Mouse (Mus musculus) adrenal gland, adult 8-10 months (tissue): Measurements from ENCODE around the gene Rgcc. TPM values are rescaled to one million over a fixed set of nuclear protein-coding genes. Genes with fewer than 3 reads are reported as not detected.

Source experiments
- DNase-seq: peaks from one replicate; pipeline ENCODE4 v3.0.0; 2022
- total RNA-seq, 4 experiments: library from RNA; stranded (reverse); gene quantifications; 2 replicates each; pipeline ENCODE4 v1.2.4; 2022

Gene Rgcc
- total RNA-seq, 4 experiments from 2014 or later: 88.1 to 240 (median 162) TPM

DNA sequence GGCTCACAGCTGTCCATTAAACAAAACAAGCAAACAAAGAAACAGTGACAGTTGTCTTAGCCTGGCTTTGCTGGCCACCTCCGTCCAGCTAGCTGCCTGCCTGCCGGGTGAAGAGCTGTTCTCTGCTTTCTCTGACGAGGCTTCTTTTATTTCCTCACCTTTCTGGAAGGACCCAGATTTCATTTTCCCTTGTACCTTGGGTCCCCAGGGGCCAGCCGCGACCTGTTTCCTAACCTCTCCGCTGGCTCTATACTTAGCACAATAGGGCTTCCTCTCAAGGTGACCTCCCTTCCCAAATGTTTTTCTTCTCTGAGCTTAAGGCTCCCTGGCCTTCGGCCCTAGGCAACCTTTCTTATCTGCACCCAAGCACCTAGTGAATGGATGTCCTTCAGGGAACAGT is 23.5 kb downstream of the Rgcc start:
- no peak for DNase-seq

DNA sequence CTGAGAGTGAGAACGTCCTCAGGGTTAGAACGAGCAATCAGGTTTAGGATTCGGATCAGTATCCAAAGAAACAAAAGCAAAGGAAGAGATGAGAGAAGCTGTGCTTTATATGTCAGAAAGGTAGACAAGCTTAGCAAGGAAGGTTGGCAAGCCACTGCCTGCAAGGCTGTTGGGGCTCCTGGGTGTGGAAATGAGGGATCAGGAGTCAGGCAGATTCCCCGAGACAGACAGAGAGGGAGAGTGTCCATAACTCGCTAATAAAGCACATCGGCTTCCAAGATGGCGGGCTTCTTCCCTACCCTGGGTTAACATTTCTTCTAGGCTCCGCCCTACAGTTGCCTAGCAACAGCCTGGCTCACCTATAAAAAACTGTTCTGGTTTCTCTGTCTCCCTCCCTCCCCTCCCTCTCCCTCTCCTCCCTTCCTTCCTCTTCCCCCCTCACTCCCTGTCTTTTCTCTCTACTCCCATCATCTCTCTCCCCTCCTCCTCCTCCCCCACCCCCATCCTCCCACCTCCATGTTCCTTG is 25.5 kb downstream of the Rgcc start:
- DNase-seq: no peak

DNA sequence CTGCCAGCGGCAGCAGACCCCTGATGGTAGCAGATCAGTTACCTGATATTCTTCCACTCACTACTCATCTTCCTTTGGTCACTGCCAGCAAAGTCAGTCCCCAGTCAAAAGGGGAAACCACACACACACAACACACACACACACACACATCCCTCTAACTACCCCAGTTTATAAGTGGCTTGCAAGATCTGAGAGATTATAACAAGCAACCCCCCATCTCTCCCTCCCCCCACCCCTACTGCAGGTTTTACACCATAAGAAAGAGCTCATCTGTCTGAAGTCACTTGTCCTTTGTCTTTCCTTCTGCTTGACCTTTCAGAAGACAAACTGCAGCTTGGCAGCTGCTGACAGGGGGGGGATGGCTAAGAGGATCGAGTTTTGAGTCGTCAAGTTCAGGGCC is 26.0 kb downstream of the Rgcc start:
- DNase-seq: no peak

DNA sequence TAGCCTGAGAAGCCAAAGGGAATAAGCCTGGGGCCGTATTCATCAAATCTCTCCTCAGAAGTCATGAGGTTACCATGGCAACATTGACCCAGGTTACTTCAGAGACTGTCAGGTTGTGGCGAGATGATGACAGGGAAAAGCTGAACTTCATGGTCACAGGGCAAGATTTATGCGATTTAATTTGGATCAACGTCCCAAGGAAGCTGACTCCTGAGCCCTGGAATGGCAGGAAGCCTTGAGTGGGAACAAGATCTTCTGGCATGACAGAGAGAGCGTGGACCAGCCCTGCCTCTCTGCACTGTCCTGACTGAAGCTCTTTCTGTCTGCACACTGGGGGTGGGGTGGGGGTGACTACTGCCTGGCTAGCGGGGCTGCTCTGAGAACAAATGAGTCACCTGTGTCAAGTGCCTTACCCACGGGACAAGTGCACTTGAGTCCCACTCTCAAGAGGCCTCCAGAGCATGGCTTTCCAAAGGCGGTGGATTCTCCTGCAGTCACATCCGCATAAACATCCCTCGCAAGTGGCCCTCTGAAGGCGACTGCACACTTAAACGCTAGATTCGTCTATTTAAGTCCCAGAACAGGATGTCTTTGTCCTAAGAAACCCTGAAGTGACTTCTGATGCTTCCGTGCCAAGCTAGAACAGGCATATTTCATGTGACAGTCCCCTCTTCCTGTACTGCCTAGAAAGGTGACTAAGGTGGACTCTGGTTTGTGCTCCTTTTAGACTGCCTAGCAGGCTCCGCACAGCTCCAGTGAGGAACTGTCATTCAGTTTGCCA is 27.6 kb downstream of the Rgcc start:
- peak; percentile 67 for DNase-seq

DNA sequence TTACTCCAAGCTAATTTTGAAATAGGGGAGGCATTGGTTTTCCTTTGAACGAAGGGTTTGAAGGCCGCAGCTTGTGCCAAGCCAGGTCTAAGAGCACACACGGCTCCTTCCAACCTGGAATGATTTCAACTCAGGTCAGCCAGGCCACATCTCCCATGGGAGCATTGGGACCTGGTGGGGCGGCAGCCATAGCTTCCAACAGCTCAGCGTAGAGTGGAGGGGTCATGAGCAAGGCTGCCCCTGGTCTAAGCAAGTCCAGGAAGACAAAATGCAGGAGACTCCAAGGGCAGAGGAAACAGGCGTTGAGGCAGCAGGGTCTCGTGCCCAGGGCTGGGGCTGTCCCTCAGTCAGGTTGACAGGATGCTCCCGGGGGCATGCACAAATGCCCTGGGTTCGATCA is 28.5 kb downstream of the Rgcc start:
- peak; percentile 40 for DNase-seq

DNA sequence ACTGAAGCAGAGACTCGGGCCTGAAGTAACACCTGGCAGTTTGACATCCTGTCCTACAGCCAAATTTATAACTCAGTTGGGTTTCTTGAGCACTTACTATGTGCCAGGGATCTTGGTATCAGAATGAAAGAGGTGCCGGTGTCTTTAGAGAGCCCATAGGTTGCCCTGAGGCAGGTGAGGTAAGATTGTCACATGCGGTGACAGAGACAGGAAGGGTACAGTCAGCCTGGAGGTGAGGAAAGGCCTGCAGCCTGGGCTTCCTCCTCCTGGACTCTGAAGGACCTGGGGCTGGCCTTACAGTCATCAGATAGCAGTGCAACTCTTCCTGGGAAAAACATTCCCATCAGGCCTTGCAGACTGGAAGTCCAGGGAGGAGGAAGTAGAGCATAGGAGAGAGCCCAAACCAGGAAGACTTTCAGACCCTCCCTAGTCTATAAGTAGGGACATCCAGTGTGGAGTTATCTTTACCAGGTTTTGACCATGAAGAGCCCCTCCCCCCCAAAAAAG is 29.2 kb downstream of the Rgcc start:
- DNase-seq: no peak

DNA sequence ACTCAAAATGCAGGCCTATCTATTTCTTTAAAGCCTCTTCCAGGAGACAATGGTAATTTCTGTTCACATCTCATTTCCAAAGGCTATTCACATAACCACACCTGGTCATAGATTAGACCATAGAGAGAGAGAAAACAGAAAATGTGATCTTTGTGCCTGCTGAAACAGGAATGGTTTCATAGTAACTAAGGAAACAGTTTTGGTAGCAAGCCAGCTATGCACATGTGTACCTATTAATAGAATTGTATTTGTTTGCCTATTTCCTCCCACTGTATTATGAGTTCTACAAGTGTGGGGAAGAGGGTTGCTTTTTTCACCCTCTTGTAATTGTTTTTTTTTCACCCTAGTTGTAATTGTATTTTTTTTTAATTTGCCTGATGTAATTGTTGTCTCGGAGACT is 31.9 kb downstream of the Rgcc start:
- no peak for DNase-seq

DNA sequence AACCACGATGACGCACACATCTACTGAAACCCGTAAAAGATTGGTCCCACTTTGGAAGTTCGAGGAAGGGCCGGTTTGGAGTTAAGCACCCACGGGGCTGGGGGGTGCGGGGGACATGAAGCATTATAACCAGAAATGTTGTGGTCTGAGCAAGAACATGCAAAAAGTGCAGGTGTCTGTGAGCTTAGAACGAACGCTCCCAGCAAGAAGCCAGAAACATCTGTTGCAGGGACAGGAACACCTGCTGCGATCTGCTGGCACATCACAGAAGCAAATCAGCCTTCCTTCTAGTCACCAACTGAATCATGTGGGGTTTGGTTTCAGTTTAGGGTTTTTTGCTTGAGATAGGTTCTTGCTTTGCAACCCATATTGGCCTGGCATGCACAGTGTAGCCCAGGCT is 33.6 kb downstream of the Rgcc start:
- no peak for DNase-seq

DNA sequence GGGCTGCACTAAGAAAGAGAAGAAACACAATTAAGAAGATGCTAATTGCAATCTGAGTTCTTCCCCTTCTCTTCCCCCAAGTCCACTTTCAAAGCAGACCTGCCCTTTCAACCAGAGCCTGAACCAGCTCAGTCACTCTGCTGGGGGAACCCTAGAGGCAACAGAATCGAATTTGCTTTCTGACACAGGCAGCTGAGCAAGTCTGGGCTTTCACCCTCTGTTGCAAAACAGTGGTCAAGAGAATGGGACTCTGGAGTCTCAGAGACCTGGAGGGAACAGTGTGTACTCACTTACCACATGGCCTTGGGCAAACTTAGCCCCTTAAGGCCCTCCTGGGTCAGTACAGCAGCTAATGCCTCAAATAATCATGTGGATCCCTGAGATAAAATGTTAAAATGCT is 34.1 kb downstream of the Rgcc start:
- DNase-seq: no peak

DNA sequence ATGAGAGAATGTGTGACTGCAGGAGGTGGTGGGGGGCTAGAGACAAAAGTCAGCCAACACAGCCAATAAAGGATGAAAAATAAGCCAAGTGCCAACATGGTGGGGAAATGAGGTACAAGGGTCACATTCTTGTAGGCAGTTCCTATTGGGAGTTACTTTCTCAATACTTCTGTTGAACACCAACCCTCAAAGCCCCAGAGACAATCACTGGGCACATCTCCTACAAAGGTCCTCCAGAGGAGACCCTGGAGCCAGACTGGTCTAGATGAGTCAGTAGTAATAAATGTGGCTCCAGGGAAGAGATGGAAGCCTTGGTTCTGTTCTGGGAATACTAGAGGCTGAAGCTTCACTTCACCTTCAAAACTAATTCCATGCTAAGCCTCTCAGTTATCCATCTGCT is 35.0 kb downstream of the Rgcc start:
- DNase-seq: no peak

DNA sequence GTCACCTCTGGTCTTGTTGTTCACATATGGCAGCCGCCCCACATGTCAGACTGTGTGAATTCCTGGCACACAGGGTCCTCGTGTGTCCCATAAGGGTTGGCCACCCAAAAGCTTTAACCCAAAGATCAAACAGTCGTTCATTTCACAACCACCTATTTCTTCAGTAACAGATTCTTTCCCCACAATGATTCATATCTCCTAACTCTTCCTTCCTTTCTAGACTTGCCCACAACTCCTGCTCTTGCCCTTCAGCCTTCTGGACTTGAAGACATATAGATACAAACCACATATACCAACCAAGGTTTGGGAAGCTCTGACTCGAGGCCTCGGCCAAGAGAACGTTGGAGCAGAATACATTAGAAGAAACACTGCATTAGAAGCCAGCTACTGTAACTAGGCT is 35.7 kb downstream of the Rgcc start:
- no peak for DNase-seq

DNA sequence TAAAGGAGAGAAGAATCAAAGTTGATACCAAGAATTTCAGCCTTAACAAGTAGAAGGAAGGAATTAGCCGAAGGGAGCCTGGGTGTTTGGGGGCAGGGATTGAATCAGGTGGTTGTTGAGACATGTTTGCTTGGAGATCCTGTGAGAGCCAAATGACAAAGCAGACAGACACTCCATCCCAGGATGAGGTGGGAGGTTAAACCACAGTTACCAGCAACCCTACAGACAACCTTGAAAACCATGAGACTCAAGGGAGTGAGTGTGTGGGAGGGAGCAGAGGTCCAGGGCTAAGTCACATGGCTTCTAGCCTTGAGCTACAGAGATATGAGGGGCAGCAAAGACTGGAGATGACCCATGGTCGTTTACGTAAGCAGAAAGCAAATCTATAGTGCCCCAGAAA is 38.1 kb downstream of the Rgcc start:
- DNase-seq: no peak

DNA sequence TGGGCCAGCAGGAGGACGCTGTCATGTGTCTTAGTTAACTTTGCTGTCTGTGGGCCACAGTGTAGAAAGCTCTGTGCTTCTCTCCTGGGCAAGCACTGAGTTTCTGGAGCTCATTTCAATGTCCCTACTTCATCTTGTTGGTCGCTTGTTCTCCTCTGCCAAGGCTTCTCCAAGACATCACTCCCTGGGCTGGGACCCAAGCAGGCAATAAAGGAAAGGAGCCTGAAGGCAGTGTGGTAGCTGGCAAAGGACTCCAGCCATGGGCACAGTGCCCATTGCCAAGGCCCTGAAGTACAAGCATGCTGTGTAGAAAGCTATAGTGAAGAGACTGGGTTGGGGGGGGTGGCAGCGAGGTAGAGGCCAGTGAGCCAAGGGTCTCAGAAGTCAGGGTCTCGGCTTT is 38.8 kb downstream of the Rgcc start:
- DNase-seq: peak; percentile 53

DNA sequence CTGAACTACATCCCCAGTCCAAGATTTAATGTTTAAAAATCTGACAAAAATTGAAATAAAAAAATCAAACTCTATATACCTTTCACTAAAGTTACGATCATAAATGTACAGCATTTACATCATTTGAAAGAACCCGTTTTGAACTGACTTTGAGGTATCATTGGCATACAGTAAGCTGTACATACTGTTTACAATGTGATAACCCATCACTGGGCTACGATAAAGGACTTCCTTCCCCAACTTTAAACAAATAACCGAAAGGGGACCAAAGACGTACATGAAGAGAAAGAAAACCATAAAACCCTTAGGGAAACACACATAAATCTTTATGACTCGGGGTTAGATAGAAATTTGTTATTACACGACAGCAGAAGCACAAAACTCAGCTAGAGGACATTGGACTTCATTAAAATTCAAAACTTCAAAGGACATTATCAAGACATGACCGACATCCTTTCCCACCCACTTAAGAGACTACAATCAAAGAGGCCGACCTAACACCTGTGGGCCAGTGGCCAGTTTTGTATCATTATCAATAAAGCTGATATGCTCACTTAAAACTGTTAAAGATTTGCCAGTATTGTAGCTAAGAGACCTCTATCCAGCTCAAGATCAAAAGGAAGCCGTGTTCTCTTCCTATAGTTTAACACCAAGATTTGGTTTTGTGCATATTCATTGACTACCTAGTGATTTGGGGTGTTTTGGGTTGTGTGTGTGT is 42.2 kb downstream of the Rgcc start:
- no peak for DNase-seq

DNA sequence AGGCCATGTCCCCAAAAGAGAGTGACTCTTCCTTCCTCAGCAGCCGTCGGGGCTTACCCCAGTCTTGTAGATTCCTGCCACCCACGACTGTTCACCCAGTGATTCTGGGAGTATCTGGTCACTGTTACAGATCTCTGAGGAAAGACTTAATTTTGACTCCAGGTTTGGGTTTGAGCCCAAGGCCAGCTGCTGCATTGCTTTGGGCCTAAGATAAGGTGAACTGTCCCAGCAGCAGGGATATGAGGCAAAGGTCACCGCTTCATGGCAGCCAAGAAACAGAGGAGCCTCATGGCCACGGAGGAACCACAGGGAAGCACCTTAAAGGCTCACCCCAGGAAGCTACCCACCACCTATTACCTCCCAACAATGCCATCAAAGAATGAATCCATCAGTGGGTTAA is 44.8 kb downstream of the Rgcc start:
- DNase-seq: peak; percentile 42

DNA sequence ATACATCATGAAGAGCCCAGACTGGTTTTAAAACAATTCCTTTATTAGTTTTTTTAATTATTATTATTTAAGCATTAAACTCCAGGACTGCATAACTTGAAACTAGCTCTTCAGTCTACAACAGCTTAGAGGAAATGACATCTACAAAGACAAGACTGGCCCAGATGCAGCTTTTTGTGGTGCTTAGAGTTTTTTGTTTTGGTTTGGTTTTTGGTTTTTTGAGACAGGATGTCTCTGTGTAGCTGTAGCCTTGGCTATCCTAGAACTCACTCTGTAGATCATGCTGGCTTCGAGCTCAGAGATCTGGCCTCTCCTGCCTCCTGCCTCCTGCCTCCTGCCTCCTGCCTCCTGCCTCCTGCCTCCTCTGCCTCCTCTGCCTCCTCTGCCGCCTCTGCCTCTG is 45.7 kb downstream of the Rgcc start:
- DNase-seq: no peak

DNA sequence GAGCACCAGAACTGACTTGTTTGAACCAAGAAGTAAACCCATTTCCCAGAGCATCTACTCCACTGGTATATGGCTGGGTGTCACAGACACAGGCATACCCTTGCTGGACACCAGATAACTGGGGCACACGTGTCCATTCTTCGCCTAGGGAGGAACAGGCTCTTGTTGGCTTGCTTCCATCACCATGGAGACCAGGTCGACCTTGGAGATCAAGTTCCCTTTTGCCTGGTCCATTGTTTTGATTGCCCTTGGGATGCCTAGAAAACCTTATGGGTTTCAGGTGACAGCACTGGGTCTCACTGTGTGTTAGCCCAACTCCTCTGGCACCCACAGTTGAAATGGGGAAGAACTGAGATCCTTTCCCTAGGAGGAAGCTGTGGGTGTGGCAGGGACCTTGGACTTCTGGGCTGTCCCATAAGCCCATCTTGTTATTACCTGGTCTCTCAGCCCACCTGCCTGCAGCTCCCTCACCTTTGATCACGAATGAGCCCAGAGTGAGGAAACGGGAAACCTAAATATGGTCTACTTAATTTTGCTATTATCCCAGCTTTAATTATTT is 49.6 kb downstream of the Rgcc start:
- DNase-seq: no peak

DNA sequence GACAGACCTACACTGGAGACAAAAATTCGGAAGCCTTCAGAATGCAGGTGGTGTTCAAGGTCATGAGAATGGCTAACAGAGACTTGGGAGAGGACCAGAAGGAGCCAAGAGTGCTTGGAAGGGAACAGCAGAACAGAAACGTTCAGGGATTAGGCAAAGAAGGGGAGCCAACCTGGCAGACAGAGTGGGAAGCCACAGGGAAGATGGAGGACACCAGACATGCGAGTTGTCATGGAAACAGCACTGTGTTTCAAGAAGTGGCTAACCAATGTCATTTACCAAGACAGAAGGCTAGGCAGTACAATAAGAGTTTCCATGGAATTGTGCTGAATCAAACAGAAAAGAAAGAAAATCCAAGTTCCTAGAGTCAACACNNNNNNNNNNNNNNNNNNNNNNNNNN is 56.9 kb downstream of the Rgcc start:
- no peak for DNase-seq

DNA sequence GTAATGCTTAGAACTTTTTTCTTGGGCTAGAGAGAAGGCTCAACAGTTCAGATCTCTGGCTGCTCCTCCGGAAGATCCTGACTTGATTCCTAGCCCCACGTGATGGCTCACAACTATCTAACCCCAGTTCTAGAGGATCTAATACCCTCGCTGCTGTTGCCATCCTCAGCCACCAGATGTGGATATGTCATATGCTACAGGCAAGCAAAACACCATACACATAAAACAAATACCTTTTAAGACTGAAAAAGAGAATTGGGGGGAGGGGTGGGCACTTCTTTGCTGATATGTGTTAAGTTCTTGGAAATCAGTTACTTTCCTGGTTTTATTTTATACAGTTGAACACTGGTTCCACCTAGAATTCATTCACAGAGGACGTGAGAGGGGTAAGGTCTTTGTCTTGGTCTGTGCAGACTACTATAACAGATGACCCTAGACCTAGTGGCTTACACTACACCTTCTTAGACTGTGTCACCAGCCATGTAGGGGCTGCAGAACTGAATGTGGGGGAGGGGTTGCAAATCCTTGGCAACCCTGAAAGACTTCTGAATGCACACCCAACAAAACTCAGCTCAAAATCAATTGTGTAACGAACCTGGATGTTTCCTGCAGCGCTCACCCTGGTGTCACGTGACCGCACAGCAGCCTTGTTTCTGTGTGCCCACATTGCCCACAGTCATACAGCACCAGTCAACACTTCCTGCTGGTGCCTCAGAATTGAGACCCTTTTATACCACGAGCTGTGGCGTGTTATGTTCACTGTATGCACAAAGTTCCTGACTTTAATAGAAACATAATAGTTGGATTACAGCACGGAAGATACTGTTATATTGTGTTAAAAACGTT is 58.2 kb downstream of the Rgcc start:
- no peak for DNase-seq

DNA sequence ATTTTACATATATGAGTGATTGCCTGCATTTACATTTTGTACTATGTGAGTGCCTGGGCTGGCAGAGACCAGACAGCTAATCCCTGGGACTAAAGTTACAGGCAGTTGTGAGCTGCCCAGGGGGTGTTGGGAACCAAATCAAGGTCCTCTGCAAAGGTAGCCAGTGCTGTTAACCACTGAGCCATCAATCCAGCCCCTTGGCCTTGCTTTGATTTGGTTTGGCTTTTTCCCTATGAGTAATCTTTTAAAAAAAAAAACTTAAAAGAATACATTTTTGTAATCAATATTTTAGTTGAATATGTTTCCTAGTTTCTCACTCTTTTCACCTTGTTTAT is 59.1 kb downstream of the Rgcc start:
- DNase-seq: peak; percentile 38

DNA sequence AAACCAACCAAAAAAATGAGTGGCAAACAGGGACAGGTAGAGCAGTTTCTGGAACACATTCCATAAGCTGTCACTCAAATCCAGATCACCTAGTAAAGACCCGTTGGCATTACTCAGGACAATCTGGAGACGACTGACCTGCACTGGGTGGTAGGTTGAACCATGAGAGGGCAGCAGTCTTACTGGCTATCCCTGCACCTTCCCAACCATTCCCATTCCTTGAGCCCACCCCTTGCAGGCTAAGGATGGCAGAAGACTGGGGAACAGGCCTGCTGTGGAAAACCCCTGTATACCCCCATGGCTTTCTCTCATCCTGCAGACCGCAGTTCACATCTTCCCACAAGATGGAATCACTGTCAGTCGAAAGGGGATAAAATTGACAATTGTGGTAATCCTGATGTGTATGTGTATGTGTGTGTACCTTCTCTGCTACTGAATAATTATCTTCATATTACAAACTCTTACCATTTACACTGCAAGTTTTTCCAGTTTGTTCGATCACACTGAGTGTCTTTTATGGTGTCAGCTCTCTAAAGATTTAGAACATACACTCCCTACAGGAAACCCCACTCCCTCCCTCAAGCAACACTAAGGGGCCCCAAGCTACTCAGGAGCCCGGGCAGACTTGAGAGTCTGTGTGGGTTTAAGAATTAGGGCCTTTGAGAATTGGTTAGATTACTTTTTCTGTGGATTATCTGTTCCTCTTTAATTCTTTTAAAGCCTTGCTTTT is 59.6 kb downstream of the Rgcc start:
- DNase-seq: no peak

DNA sequence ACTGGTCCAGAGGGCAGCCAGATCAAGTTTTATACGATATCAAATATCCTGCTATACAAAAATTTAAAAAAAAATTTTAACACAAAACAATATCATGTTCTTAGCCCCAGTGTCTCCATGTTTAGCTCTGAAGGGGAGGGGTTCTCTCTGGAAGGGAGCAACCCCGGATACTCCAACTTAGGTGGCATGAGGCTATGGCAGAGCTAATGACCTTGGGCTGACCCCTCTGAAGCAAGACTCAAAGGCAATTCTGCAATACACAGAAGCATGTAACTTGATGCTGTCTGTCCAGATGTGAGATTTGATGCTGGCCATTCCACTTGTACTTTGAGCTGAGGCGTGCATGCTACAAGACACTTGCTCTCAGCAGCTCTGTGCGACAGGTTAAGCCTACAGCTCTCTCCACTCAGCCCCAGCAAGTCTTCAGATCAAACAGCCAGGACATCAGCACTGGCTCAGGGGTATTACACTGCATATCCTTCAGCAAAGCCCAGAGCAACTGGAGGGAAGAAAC is 60.3 kb downstream of the Rgcc start:
- DNase-seq: no peak
